Mouse (Mus musculus) heart, postnatal 0 days (tissue): ENCODE results near the gene Tas2r135.

Experiments used
- CTCF ChIP-seq: IDR thresholded peaks from 2 replicates; pipeline ENCODE4 v1.5.1; 2016; ENCODE audit warnings: antibody characterized with exemption, control low read depth, low read depth
- EP300 ChIP-seq: IDR thresholded peaks from 2 replicates; pipeline ENCODE4 v1.6.1; 2016; ENCODE audit warnings: antibody characterized with exemption, low read depth

DNA sequence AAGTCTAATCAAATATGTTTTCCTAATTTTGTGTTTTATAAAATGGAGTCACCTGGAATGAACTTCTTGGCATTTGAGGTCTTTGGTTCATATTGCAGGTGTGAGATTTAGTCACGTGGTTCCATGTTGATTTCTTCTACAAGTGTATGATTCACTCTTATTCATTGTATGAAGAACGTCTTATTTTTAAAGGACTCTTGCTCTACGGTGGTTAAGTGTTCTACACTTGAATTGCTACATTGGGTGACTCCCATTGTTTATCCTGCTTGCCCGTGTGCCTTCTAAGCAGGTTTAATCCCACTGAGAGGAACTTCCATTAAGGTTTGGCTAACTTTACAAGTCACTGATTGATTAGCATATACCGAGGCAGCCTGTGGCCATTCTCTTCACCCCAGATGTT, 28.0 kb upstream of the Tas2r135 start:
- no peak for TF ChIP-seq CTCF
- TF ChIP-seq EP300 = no peak
